Mouse (Mus musculus) cerebellum, adult 2 months (tissue): ENCODE results near the gene Zzef1.

ENCODE experiments used
- CTCF ChIP-seq: fragments of 200-500 bp; IDR thresholded peaks from 2 replicates; pipeline ENCODE4 v1.5.1; 2011; ENCODE audit warnings: low read depth, mild to moderate bottlenecking, control low read depth, low read length, moderate library complexity, borderline replicate concordance; ENCODE audit not compliant: insufficient read depth
- POLR2A ChIP-seq: fragments of 200-500 bp; IDR thresholded peaks from 2 replicates; pipeline ENCODE4 v1.6.1; 2011; ENCODE audit warnings: low read length, control low read depth, borderline replicate concordance; ENCODE audit not compliant: insufficient read depth

DNA sequence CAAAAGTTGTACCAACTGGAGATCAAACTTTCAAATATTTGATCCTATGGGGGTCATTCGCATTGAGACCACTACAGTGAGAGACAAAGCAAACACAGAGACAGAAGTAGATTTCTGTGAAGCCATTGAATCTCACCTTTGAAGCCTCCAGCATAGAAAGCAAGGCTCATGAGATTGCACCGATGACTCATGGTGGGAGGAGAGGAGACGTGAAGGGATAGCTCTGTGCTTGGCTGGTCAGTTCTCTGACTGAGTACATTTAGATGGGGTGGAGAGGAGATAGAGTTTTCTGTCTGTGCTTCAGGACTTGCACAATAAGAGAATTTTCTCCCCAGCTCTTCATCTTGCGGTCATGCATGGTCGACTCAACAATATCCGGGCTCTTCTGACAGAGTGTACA, 36.4 kb upstream of the Zzef1 start:
- TF ChIP-seq POLR2A (no peak), CTCF (no peak)
